Mouse (Mus musculus) bone marrow, adult 2 months (tissue): ENCODE data around the gene Klf2.

ENCODE experiments used
- CTCF ChIP-seq: fragments of 200-500 bp; IDR thresholded peaks from 2 replicates; pipeline ENCODE4 v1.5.1; 2011; ENCODE audit warnings: low read length, control low read depth; ENCODE audit not compliant: control insufficient read depth, insufficient read depth
- POLR2A ChIP-seq: fragments of 200-500 bp; IDR thresholded peaks from 2 replicates; pipeline ENCODE4 v1.6.1; 2011; ENCODE audit warnings: low read depth, mild to moderate bottlenecking, control low read depth, low read length, borderline replicate concordance; ENCODE audit not compliant: control insufficient read depth

DNA sequence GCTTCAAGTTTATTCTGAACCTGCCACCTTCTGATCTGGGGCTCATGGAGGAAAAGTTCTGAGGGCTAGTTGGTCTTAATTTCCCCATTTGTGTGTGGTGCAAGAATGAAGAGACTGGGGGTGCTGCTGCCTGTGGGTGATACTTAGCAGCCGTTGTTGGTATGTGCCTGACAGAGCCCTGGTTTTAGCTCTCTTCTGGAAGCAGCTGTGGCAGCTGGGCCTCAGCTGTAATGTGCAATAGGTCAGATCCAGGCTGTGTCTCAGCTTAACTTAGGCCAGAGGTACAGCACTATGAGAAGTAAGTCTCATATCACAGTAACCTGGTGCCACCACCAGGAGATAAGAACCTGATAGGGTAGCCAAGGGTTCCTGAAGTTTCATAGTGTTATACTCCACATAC, 28.7 kb downstream of the Klf2 start:
- TF ChIP-seq POLR2A = no peak
- no peak for TF ChIP-seq CTCF
